Comparison of ENCODE assay signal across 35 mouse cellular contexts in genomic region chr7:108928280-108929188, GRCm38 (mm10). TPM values are rescaled to one million over a fixed set of nuclear protein-coding genes. Genes with fewer than 3 reads are reported as not detected.
DNase-seq lines count a peak whose midpoint lies in the region; ATAC-seq lines count a peak whose summit lies in the region.
"Had no signal": no experiment of that assay in that cellular context is flagged by ENCODE, and none has a peak within 500 bp of the region (broad histone marks: within the 10 kb centered on the region; RNA-seq: fewer than 3 reads in every experiment).

No protein-coding gene starts in this region.

- 0 out of 2 replicates have a peak, but pooled peaks cover 2% of the 10 kb centered on the region for H3K27me3 ChIP-seq in heart, embryonic 12.5 days (replicated peaks)
- H3K27me3 ChIP-seq in intestine, embryonic 14.5 days (replicated peaks; ENCODE audit: control insufficient read depth, insufficient read depth, low read length) = no peaks in the 10 kb centered on the region
- H3K27me3 ChIP-seq in intestine, embryonic 16.5 days (replicated peaks; ENCODE audit: control insufficient read depth, insufficient read depth, low read length) = no peaks in the 10 kb centered on the region
- H3K27me3 ChIP-seq: limb, embryonic 12.5 days had no signal

- H3K9ac ChIP-seq in heart, embryonic 12.5 days = no peak overlapping the region
- no peak overlapping the region for H3K9ac ChIP-seq in intestine, embryonic 14.5 days (ENCODE audit: low read length)
- H3K9ac ChIP-seq in intestine, embryonic 16.5 days (ENCODE audit: low read depth, low read length) = no peak overlapping the region
- H3K9ac ChIP-seq: hindbrain, embryonic 13.5 days; limb, embryonic 12.5 days; liver, postnatal 0 days had no signal

- H3K4me3 ChIP-seq in heart, embryonic 12.5 days = no peak overlapping the region
- H3K4me3 ChIP-seq in intestine, embryonic 14.5 days (ENCODE audit: low read depth, low read length) = no peak overlapping the region
- no peak overlapping the region for H3K4me3 ChIP-seq in intestine, embryonic 16.5 days (ENCODE audit: low read length)
- H3K4me3 ChIP-seq: hindbrain, embryonic 13.5 days; limb, embryonic 12.5 days had no signal

- intact Hi-C loops in left cerebral cortex, postnatal 10 days (cut with DNase I) = no loop called here

- H3K4me2 ChIP-seq in heart, embryonic 12.5 days = peak overlapping the region; percentile 24; the same call in 1 of the 2 replicates
- no peak overlapping the region for H3K4me2 ChIP-seq in intestine, embryonic 14.5 days (ENCODE audit: low read length)
- H3K4me2 ChIP-seq in intestine, embryonic 16.5 days (ENCODE audit: low read depth, low read length) = no peak overlapping the region
- H3K4me2 ChIP-seq: hindbrain, embryonic 13.5 days; limb, embryonic 12.5 days; liver, embryonic 11.5 days had no signal

- no peaks in the 10 kb centered on the region for H3K36me3 ChIP-seq in heart, embryonic 12.5 days
- no peaks in the 10 kb centered on the region for H3K36me3 ChIP-seq in intestine, embryonic 14.5 days (ENCODE audit: control insufficient read depth, insufficient read depth, low read length)
- H3K36me3 ChIP-seq in intestine, embryonic 16.5 days (ENCODE audit: control insufficient read depth, insufficient read depth, low read length) = no peaks in the 10 kb centered on the region
- H3K36me3 ChIP-seq: hindbrain, embryonic 13.5 days; limb, embryonic 12.5 days had no signal

- no peak for ATAC-seq in heart, embryonic 12.5 days (ENCODE audit: insufficient number of reproducible peaks, low FRiP score)
- no peak for ATAC-seq in intestine, embryonic 14.5 days (replicated peaks; ENCODE audit: low FRiP score, low TSS enrichment, low read depth)
- ATAC-seq in intestine, embryonic 16.5 days = no peak
- ATAC-seq: activated CD4-positive, CD25-positive, alpha-beta regulatory T cell, adult 4 months; forebrain, embryonic 14.5 days; liver, postnatal 0 days; lung, postnatal 0 days had no signal

- H3K27ac ChIP-seq in heart, embryonic 12.5 days (ENCODE audit: poor library complexity, severe bottlenecking) = no peak overlapping the region
- H3K27ac ChIP-seq in intestine, embryonic 14.5 days (ENCODE audit: low read depth) = no peak overlapping the region
- no peak overlapping the region for H3K27ac ChIP-seq in intestine, embryonic 16.5 days (ENCODE audit: low read length)
- H3K27ac ChIP-seq: hindbrain, embryonic 13.5 days; limb, embryonic 12.5 days; macrophage had no signal

- 63% methylated on average over 11 of the region's 11 CpGs for WGBS in heart, embryonic 12.5 days
- WGBS in intestine, embryonic 14.5 days = 81% methylated on average over 11 of the region's 11 CpGs
- 78% methylated on average over 11 of the region's 11 CpGs for WGBS in intestine, embryonic 16.5 days

- H3K9me3 ChIP-seq in heart, embryonic 12.5 days (replicated peaks) = no peaks in the 10 kb centered on the region
- H3K9me3 ChIP-seq in intestine, embryonic 14.5 days (ENCODE audit: control insufficient read depth, low read length) = no peaks in the 10 kb centered on the region
- no peaks in the 10 kb centered on the region for H3K9me3 ChIP-seq in intestine, embryonic 16.5 days (ENCODE audit: control insufficient read depth, low read length)
- H3K9me3 ChIP-seq: G1E; hindbrain, embryonic 13.5 days; limb, embryonic 12.5 days had no signal

- H3K4me1 ChIP-seq in heart, embryonic 12.5 days (replicated peaks) = no peaks in the 10 kb centered on the region
- no peaks in the 10 kb centered on the region for H3K4me1 ChIP-seq in intestine, embryonic 14.5 days (replicated peaks; ENCODE audit: control insufficient read depth, insufficient read depth, low read length)
- no peaks in the 10 kb centered on the region for H3K4me1 ChIP-seq in intestine, embryonic 16.5 days (ENCODE audit: control insufficient read depth, insufficient read depth, low read length)
- H3K4me1 ChIP-seq: hindbrain, embryonic 13.5 days; limb, embryonic 12.5 days had no signal

- no peak for DNase-seq in heart, adult 8-10 months (ENCODE audit: low spot score)
- DNase-seq in intestine, embryonic 14.5 days (ENCODE audit: low spot score) = peak; percentile 25
- DNase-seq in brain, adult 2 months (ENCODE audit: low read depth, low spot score) = peak; percentile 77
- DNase-seq in telencephalon, adult 2 months (ENCODE audit: low read depth, low spot score) = peak; percentile 28
- no peak for DNase-seq in left cerebral cortex, postnatal 10 days (ENCODE audit: extremely low spot score in 1 of 2, low spot score in 2 of 2)
- DNase-seq: adrenal gland, adult 8-10 months; B cell, adult 2 months; cerebellum, adult 2 months; cerebellum, postnatal 25 days; embryo, embryonic 11 days; gastrocnemius, postnatal 10 days; kidney, adult 8-10 months; kidney, postnatal 10 days; liver, postnatal 0 days; spleen, adult 18-20 months; thymus, postnatal 14 days had no signal

RNA-seq across cellular contexts. Expression of gene Nlrp10, which starts 1.4 kb away (rescaled TPM):
- 8.0 and 8.1 TPM in 2 replicates for polyA plus RNA-seq in heart, embryonic 12.5 days (2016; fragmentation: Nextera tagmentation; extraction: Ambion mirVana)
- 10 to 100 TPM; 20.3 to 24.5 (median 21.4) TPM for total RNA-seq in heart, adult 8-10 months (2022)
- 0.12 TPM in 1 of 2 replicates, not detected in the other for polyA plus RNA-seq in intestine, embryonic 14.5 days (2014; fragmentation: Nextera tagmentation; extraction: Ambion mirVana)
- 0.06 TPM in 1 of 2 replicates, not detected in the other for polyA plus RNA-seq in intestine, embryonic 16.5 days (2015; fragmentation: Nextera tagmentation; extraction: Ambion mirVana)
- total RNA-seq in left cerebral cortex, postnatal 10 days (2021) = under 1 TPM; 0.45 to 0.49 TPM
- polyA plus RNA-seq: forebrain, embryonic 14.5 days; liver, postnatal 0 days; midbrain, postnatal 0 days; neural tube, embryonic 14.5 days had no signal

RNA-seq across cellular contexts. Expression of gene Eif3f, which starts 5.7 kb away (rescaled TPM):
- polyA plus RNA-seq in heart, embryonic 12.5 days (2016; fragmentation: Nextera tagmentation; extraction: Ambion mirVana) = 50.3 and 52.1 TPM in 2 replicates
- total RNA-seq in heart, adult 8-10 months (2022) = 10 to 100 TPM; 81.4 to 89.7 (median 83.2) TPM
- 113 and 116 TPM in 2 replicates for polyA plus RNA-seq in intestine, embryonic 14.5 days (2014; fragmentation: Nextera tagmentation; extraction: Ambion mirVana)
- 68.2 TPM in 2 replicates for polyA plus RNA-seq in intestine, embryonic 16.5 days (2015; fragmentation: Nextera tagmentation; extraction: Ambion mirVana)
- 100 to 1,000 TPM; 116 to 122 TPM for total RNA-seq in left cerebral cortex, postnatal 10 days (2021)

RNA-seq across cellular contexts. Expression of gene Tub, which starts 21.6 kb away (rescaled TPM):
- 0.54 and 0.61 TPM in 2 replicates for polyA plus RNA-seq in heart, embryonic 12.5 days (2016; fragmentation: Nextera tagmentation; extraction: Ambion mirVana)
- total RNA-seq in heart, adult 8-10 months (2022) = under 1 TPM; 0.08 to 0.28 (median 0.18) TPM
- polyA plus RNA-seq in intestine, embryonic 14.5 days (2014; fragmentation: Nextera tagmentation; extraction: Ambion mirVana) = 5.2 and 6.3 TPM in 2 replicates
- polyA plus RNA-seq in intestine, embryonic 16.5 days (2015; fragmentation: Nextera tagmentation; extraction: Ambion mirVana) = 1.8 and 1.9 TPM in 2 replicates
- total RNA-seq in left cerebral cortex, postnatal 10 days (2021) = 100 to 1,000 TPM; 161 to 169 TPM
- polyA plus RNA-seq: G1E; liver, postnatal 0 days; macrophage had no signal

RNA-seq across cellular contexts. Expression of gene Olfr519, which starts 34.3 kb away (rescaled TPM):
- not detected in 2 replicates for polyA plus RNA-seq in heart, embryonic 12.5 days (2016; fragmentation: Nextera tagmentation; extraction: Ambion mirVana)
- total RNA-seq in heart, adult 8-10 months (2022) = not detected
- polyA plus RNA-seq in intestine, embryonic 14.5 days (2014; fragmentation: Nextera tagmentation; extraction: Ambion mirVana) = not detected in 2 replicates
- not detected in 2 replicates for polyA plus RNA-seq in intestine, embryonic 16.5 days (2015; fragmentation: Nextera tagmentation; extraction: Ambion mirVana)
- not detected for total RNA-seq in left cerebral cortex, postnatal 10 days (2021)
- total RNA-seq: adrenal gland, adult 8-10 months; CH12.LX; G1E; gastrocnemius, postnatal 10 days; layer of hippocampus, adult 18-20 months; layer of hippocampus, postnatal 14 days; left cerebral cortex, postnatal 14 days; midbrain, postnatal 0 days had no signal
- polyA plus RNA-seq: activated CD4-positive, CD25-positive, alpha-beta regulatory T cell, adult 4 months; cerebellum, adult 2 months; embryonic facial prominence, embryonic 14.5 days; forebrain, embryonic 14.5 days; G1E; heart, embryonic 11.5 days; hindbrain, embryonic 13.5 days; limb, embryonic 12.5 days; liver, embryonic 11.5 days; liver, postnatal 0 days; lung, postnatal 0 days; macrophage; midbrain, postnatal 0 days; neural tube, embryonic 14.5 days; testis, adult 2 months had no signal

RNA-seq across cellular contexts. Expression of gene Olfr518, which starts 43.7 kb away (rescaled TPM):
- polyA plus RNA-seq in heart, embryonic 12.5 days (2016; fragmentation: Nextera tagmentation; extraction: Ambion mirVana) = not detected in 2 replicates
- not detected for total RNA-seq in heart, adult 8-10 months (2022)
- polyA plus RNA-seq in intestine, embryonic 14.5 days (2014; fragmentation: Nextera tagmentation; extraction: Ambion mirVana) = not detected in 2 replicates
- not detected in 2 replicates for polyA plus RNA-seq in intestine, embryonic 16.5 days (2015; fragmentation: Nextera tagmentation; extraction: Ambion mirVana)
- not detected for total RNA-seq in left cerebral cortex, postnatal 10 days (2021)
- total RNA-seq: adrenal gland, adult 8-10 months; CH12.LX; gastrocnemius, postnatal 10 days; layer of hippocampus, adult 18-20 months; layer of hippocampus, postnatal 14 days; left cerebral cortex, postnatal 14 days; midbrain, postnatal 0 days had no signal
- polyA plus RNA-seq: activated CD4-positive, CD25-positive, alpha-beta regulatory T cell, adult 4 months; cerebellum, adult 2 months; embryonic facial prominence, embryonic 14.5 days; forebrain, embryonic 14.5 days; G1E; heart, embryonic 11.5 days; hindbrain, embryonic 13.5 days; limb, embryonic 12.5 days; liver, embryonic 11.5 days; liver, postnatal 0 days; lung, postnatal 0 days; macrophage; midbrain, postnatal 0 days; neural tube, embryonic 14.5 days; testis, adult 2 months had no signal

Comparison
In these comparisons a context has a peak if more than half of its experiments do, and no peak if none do; other contexts are left out.
1. DNase-seq: peak in intestine, embryonic 14.5 days (single experiment), brain, adult 2 months (single experiment) and telencephalon, adult 2 months (single experiment); none in heart, adult 8-10 months (single experiment) and left cerebral cortex, postnatal 10 days (0 of 2).